Mouse (Mus musculus): Measurements from ENCODE around the gene Cacna2d3.

DNA sequence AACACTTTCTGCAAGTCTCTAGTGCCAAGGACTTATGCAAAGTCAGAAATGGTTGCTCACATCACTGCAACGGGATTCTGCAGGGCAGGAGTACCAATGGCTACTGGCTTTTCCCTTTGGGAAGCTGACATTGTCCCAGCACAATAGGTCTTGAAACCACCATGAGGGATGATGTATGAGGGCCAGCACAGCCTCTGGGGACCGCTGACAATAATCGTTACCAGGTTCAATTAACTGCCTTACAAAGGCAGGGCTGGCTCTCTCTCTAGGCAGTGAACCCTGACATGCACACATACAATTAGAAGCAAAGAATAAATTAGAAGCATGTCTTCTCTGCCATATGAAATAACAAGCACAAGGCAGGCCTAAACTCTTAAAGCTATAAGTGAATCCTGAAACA lies 272.5 kb downstream of the Cacna2d3 start:
- TF ChIP-seq POLR2A (IDR thresholded peaks at IDR 0.05; ENCODE audit: insufficient read depth, low read depth, low read length) (no peak), CTCF (IDR thresholded peaks at IDR 0.05) (no peak), EP300 (IDR thresholded peaks at IDR 0.05; ENCODE audit: insufficient read depth, low read depth, low read length) (no peak)
